Mouse (Mus musculus) cortical plate, adult 2 months (tissue): ENCODE results near the gene Syn1. TPM values are rescaled to one million over a fixed set of nuclear protein-coding genes. Genes with fewer than 3 reads are reported as not detected.
A peak's percentile ranks its signal among the peaks of the same experiment; 100 is the strongest.

Experiments used
- H3K27ac ChIP-seq: fragments of 200-500 bp; 2 replicates; pipeline ENCODE4 v1.5.1; 2012; ENCODE audit warnings: low read length, control low read depth, inconsistent platforms; ENCODE audit not compliant: insufficient read depth
- H3K4me1 ChIP-seq: fragments of 200-500 bp; 2 replicates; pipeline ENCODE4 v1.6.1; 2011; ENCODE audit warnings: low read length; ENCODE audit not compliant: control insufficient read depth, insufficient read depth
- H3K4me3 ChIP-seq: fragments of 200-500 bp; 2 replicates; pipeline ENCODE4 v1.5.1; 2011; ENCODE audit warnings: mild to moderate bottlenecking, low read length, control low read depth; ENCODE audit not compliant: insufficient read depth
- CTCF ChIP-seq: fragments of 200-500 bp; IDR thresholded peaks from 2 replicates; pipeline ENCODE4 v1.5.1; 2011; ENCODE audit warnings: mild to moderate bottlenecking, control low read depth, low read length; ENCODE audit not compliant: insufficient read depth; ENCODE audit errors: extremely low read depth
- POLR2A ChIP-seq: fragments of 200-500 bp; IDR thresholded peaks from 2 replicates; pipeline ENCODE4 v1.6.1; 2011; ENCODE audit warnings: mild to moderate bottlenecking, low read length, control low read depth; ENCODE audit not compliant: insufficient read depth; ENCODE audit errors: extremely low read depth
- polyA plus RNA-seq: library from polyadenylated mRNA; depleted of rRNA; stranded (reverse); fragments of >200 nt; gene quantifications from 2 replicates; pipeline ENCODE4 v1.2.3, GENCODE M21; 2012

The Syn1 gene
- polyA plus RNA-seq, 1 experiment, result 303 TPM

GRCm38 (mm10) chrX:20863161-20864101, 57.4 kb downstream of the Syn1 start:
- TF ChIP-seq POLR2A (no peak), CTCF (no peak)
- H3K27ac ChIP-seq, result peak overlapping the region; percentile 7; the same call in 1 of the 2 replicates
- H3K4me3 ChIP-seq, result no peak overlapping the region
- no peaks in the 10 kb centered on the region for H3K4me1 ChIP-seq

- no peaks in the 10 kb centered on the region for H3K4me1 ChIP-seq
- H3K4me3 ChIP-seq, result no peak overlapping the region
- H3K27ac ChIP-seq, result peak overlapping the region; percentile 7; the same call in 1 of the 2 replicates
- no peak for TF ChIP-seq POLR2A
- no peak for TF ChIP-seq CTCF
These were observed 58.4 kb downstream of the Syn1 start for GRCm38 (mm10) chrX:20862105-20863065.

- Histone ChIP-seq H3K4me3 (no peak overlapping the region), H3K27ac (no peak overlapping the region), H3K4me1 (no peaks in the 10 kb centered on the region)
- no peak for TF ChIP-seq POLR2A
- no peak for TF ChIP-seq CTCF
These were observed 59.2 kb downstream of the Syn1 start for GRCm38 (mm10) chrX:20861453-20862104.

- no peaks in the 10 kb centered on the region; the same call in 1 of the 2 replicates for H3K4me1 ChIP-seq
- H3K27ac ChIP-seq, result peak overlapping the region; percentile 81
- TF ChIP-seq CTCF (no peak), POLR2A (no peak)
- H3K4me3 ChIP-seq, result no peak overlapping the region
These were observed 67.0 kb downstream of the Syn1 start for GRCm38 (mm10) chrX:20853794-20854193.

- TF ChIP-seq POLR2A, result peak; percentile 84
- TF ChIP-seq CTCF, result no peak
- H3K27ac ChIP-seq, result peak overlapping the region; percentile 95
- peaks cover 1% of the 10 kb centered on the region; the same call in 1 of the 2 replicates for H3K4me1 ChIP-seq
- H3K4me3 ChIP-seq, result peak overlapping the region; percentile 78
These were observed 72.4 kb downstream of the Syn1 start for GRCm38 (mm10) chrX:20848256-20848984.

- Histone ChIP-seq H3K4me1 (peaks cover 1% of the 10 kb centered on the region; the same call in 1 of the 2 replicates), H3K4me3 (no peak overlapping the region; the same call in 1 of the 2 replicates), H3K27ac (no peak overlapping the region)
- no peak for TF ChIP-seq POLR2A
- no peak for TF ChIP-seq CTCF
These were observed 73.0 kb downstream of the Syn1 start for GRCm38 (mm10) chrX:20847816-20848215.

- Histone ChIP-seq H3K27ac (no peak overlapping the region), H3K4me3 (no peak overlapping the region)
These were observed 73.6 kb downstream of the Syn1 start for GRCm38 (mm10) chrX:20847232-20847631.

GRCm38 (mm10) chrX:20828934-20829333, 91.9 kb downstream of the Syn1 start:
- Histone ChIP-seq H3K4me1 (no peaks in the 10 kb centered on the region), H3K27ac (no peak overlapping the region)

More at GRCm38 (mm10) chrX:20847232-20847631, 73.6 kb downstream of the Syn1 start:
- TF ChIP-seq POLR2A, result no peak
- no peak for TF ChIP-seq CTCF
- H3K4me1 ChIP-seq, result peaks cover 1% of the 10 kb centered on the region; the same call in 1 of the 2 replicates

More at GRCm38 (mm10) chrX:20828934-20829333, 91.9 kb downstream of the Syn1 start:
- peak; percentile 36; the same call in 1 of the 2 replicates for TF ChIP-seq CTCF
- no peak for TF ChIP-seq POLR2A
- no peak overlapping the region for H3K4me3 ChIP-seq
